Mouse (Mus musculus) urinary bladder, postnatal 36 days (tissue): Measurements from ENCODE around the gene Memo1.
A peak's percentile ranks its signal among the peaks of the same experiment; 100 is the strongest.
"Not testable (repeated sequence)": the region's sequence is repeated elsewhere in the genome, so short reads cannot be mapped to it uniquely, and the experiment has no call there.

Experiments used
- DNase-seq, 2 experiments: peaks; one replicate each; pipeline ENCODE4 v3.0.0; 2022; ENCODE audit warnings: low spot score in 2 of 2, mixed read lengths in 1 of 2

Memo1 gene

GRCm38 (mm10) chr17:74295026-74295970 is at the start of gene Memo1:
TSS of gene Memo1 (minus strand) at chr17:74295521.
- DNase-seq = peak; percentile 63 to 79

- no peak for DNase-seq
Measured at GRCm38 (mm10) chr17:74341151-74341550, 45.8 kb upstream of the Memo1 start.

- DNase-seq = peak; percentile 74 to 78
Measured at GRCm38 (mm10) chr17:74338937-74339804, 43.9 kb upstream of the Memo1 start, which contains the start of gene Spast. TSS of gene Spast (plus strand) at chr17:74338987.

GRCm38 (mm10) chr17:74338225-74338931 is 43.1 kb upstream of the Memo1 start:
- peak; percentile 84 to 93 for DNase-seq

GRCm38 (mm10) chr17:74331049-74331676 is 35.8 kb upstream of the Memo1 start:
- no peak for DNase-seq

GRCm38 (mm10) chr17:74328146-74328545 is 32.8 kb upstream of the Memo1 start:
- peak in 1 of 2 experiments; percentile 17 for DNase-seq

- DNase-seq = not testable (repeated sequence)
Measured at GRCm38 (mm10) chr17:74327195-74327594, 31.9 kb upstream of the Memo1 start.

GRCm38 (mm10) chr17:74323844-74324243 is 28.5 kb upstream of the Memo1 start, which contains the start of gene Dpy30:
TSS of gene Dpy30 (minus strand) at chr17:74323944.
- DNase-seq = no peak

- DNase-seq = no peak
Measured at GRCm38 (mm10) chr17:74322400-74323054, 27.2 kb upstream of the Memo1 start.

- DNase-seq = no peak
Measured at GRCm38 (mm10) chr17:74318721-74319120, 23.4 kb upstream of the Memo1 start.

- peak; percentile 84 to 87 for DNase-seq
Measured at GRCm38 (mm10) chr17:74316309-74316863, 21.1 kb upstream of the Memo1 start.

GRCm38 (mm10) chr17:74315445-74316308 is 20.4 kb upstream of the Memo1 start:
- no peak for DNase-seq

GRCm38 (mm10) chr17:74306021-74306420 is 10.7 kb upstream of the Memo1 start:
- DNase-seq = no peak

- no peak for DNase-seq
Measured at GRCm38 (mm10) chr17:74305616-74306015, 10.3 kb upstream of the Memo1 start.

GRCm38 (mm10) chr17:74304060-74304459 is 8.7 kb upstream of the Memo1 start:
- no peak for DNase-seq

GRCm38 (mm10) chr17:74300089-74300488 is 4.8 kb upstream of the Memo1 start:
- DNase-seq = no peak

GRCm38 (mm10) chr17:74296991-74297390 is 1.7 kb upstream of the Memo1 start:
- DNase-seq = not testable (repeated sequence)

- DNase-seq = no peak
Measured at GRCm38 (mm10) chr17:74296076-74296823, 929 bp upstream of the Memo1 start.
